Mouse (Mus musculus) small intestine, adult 2 months (tissue): ENCODE measurements around the gene Trim26. TPM values are rescaled to one million over a fixed set of nuclear protein-coding genes. Genes with fewer than 3 reads are reported as not detected.
"Not testable (repeated sequence)": the region's sequence is repeated elsewhere in the genome, so short reads cannot be mapped to it uniquely, and the experiment has no call there.

Experiments used
- H3K27ac ChIP-seq: fragments of 200-500 bp; 2 replicates; pipeline ENCODE4 v1.5.1; 2012; ENCODE audit warnings: low read depth, low read length, control low read depth, inconsistent platforms; ENCODE audit not compliant: insufficient read depth
- H3K27me3 ChIP-seq: fragments of 200-500 bp; 2 replicates; pipeline ENCODE4 v1.6.1; 2012; ENCODE audit warnings: mild to moderate bottlenecking, moderate library complexity, low read length, inconsistent platforms; ENCODE audit not compliant: control insufficient read depth, insufficient read depth
- H3K36me3 ChIP-seq: fragments of 200-500 bp; 2 replicates; pipeline ENCODE4 v1.6.1; 2012; ENCODE audit warnings: mild to moderate bottlenecking, low read length, control low read depth, inconsistent platforms; ENCODE audit not compliant: control insufficient read depth, insufficient read depth
- H3K4me1 ChIP-seq: fragments of 200-500 bp; 2 replicates; pipeline ENCODE4 v1.6.1; 2012; ENCODE audit warnings: low read length, inconsistent platforms, mixed read lengths; ENCODE audit not compliant: control insufficient read depth, insufficient read depth, insufficient read length
- H3K4me3 ChIP-seq: fragments of 200-500 bp; 2 replicates; pipeline ENCODE4 v1.5.1; 2012; ENCODE audit warnings: low read depth, mild to moderate bottlenecking, control low read depth, inconsistent platforms, low read length, moderate library complexity
- CTCF ChIP-seq: fragments of 200-500 bp; IDR thresholded peaks from 2 replicates; pipeline ENCODE4 v1.5.1; 2012; ENCODE audit warnings: low read depth, mild to moderate bottlenecking, control low read depth, inconsistent platforms, low read length, moderate library complexity, mixed read lengths; ENCODE audit not compliant: insufficient replicate concordance, insufficient read length; ENCODE audit errors: extremely low read depth
- POLR2A ChIP-seq: fragments of 200-500 bp; IDR thresholded peaks from 2 replicates; pipeline ENCODE4 v1.6.1; 2012; ENCODE audit warnings: low read depth, mild to moderate bottlenecking, control low read depth, inconsistent platforms, low read length, moderate library complexity
- WGBS: fragments of 180-500 bp; shearing (Covaris S2); methylation state at CpG from one replicate; pipeline ENCODE4 v1.1.7; 2018; 5-methylcytosine and 5-hydroxymethylcytosine counted together
- polyA plus RNA-seq: library from polyadenylated mRNA; depleted of rRNA; stranded (reverse); fragments of >200 nt; gene quantifications from 2 replicates; pipeline ENCODE4 v1.2.3, GENCODE M21; 2012; rRNA removed

Gene Trim26
- 15.5 and 37.3 TPM in 2 replicates for polyA plus RNA-seq

- Histone ChIP-seq H3K4me3 (peak within 1 kb of the TSS; percentile 85), H3K4me1 (peaks cover 7% of the 10 kb centered on the region; the same call in 1 of the 2 replicates), H3K36me3 (peaks cover 4% of the 10 kb centered on the region; the same call in 1 of the 2 replicates), H3K27ac (peak within 1 kb of the TSS; percentile 95), H3K27me3 (no peaks in the 10 kb centered on the region)
- WGBS, result under 1% methylated on average over 58 of the region's 58 CpGs
- TF ChIP-seq CTCF (no peak), POLR2A (peak; percentile 84)
Measured at GRCm38 (mm10) chr17:36836874-36837647, at the start of gene Trim26. Trim26 (plus strand) TSS chr17:36837134.

- no peak for TF ChIP-seq CTCF
- TF ChIP-seq POLR2A, result no peak
- 36% methylated on average over 2 of the region's 2 CpGs for WGBS
- Histone ChIP-seq H3K4me3 (no peak overlapping the region), H3K27me3 (no peaks in the 10 kb centered on the region), H3K27ac (no peak overlapping the region), H3K36me3 (no peaks in the 10 kb centered on the region), H3K4me1 (no peaks in the 10 kb centered on the region)
Measured at GRCm38 (mm10) chr17:36788351-36788750, 48.6 kb upstream of the Trim26 start.

DNA sequence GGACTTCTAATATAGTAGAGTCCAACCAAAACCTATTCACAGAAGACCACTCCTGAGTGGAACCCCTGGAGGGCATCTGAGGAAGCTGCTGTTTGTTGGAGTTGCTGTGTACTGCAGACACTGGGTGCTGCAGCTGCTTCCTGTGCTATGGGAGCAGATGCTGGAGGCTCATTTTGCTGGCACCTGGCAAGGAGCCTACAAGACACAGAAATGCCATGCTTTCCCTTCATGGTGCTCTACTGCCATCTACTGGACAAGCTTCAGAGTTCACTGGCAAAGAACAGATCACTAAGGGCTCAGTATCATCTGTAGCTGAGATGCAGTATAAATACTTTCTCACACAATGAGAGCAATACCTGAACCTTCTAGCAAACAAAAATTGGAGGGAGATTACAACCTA lies 48.1 kb upstream of the Trim26 start:
- H3K36me3 ChIP-seq, H3K4me3 ChIP-seq, H3K27me3 ChIP-seq, H3K4me1 ChIP-seq, H3K27ac ChIP-seq: not testable (repeated sequence)
- TF ChIP-seq CTCF, result peak; percentile 46; the same call in 1 of the 2 replicates

GRCm38 (mm10) chr17:36799493-36799892 lies 37.4 kb upstream of the Trim26 start:
- TF ChIP-seq CTCF, result no peak
- TF ChIP-seq POLR2A, result no peak
- Histone ChIP-seq H3K4me1 (no peaks in the 10 kb centered on the region), H3K27me3 (no peaks in the 10 kb centered on the region), H3K4me3 (no peak overlapping the region), H3K27ac (no peak overlapping the region), H3K36me3 (no peaks in the 10 kb centered on the region)
- 33% methylated on average over 10 of the region's 10 CpGs for WGBS

GRCm38 (mm10) chr17:36799921-36800462 lies 36.9 kb upstream of the Trim26 start:
- H3K4me3 ChIP-seq, H3K27me3 ChIP-seq: not testable (repeated sequence)

DNA sequence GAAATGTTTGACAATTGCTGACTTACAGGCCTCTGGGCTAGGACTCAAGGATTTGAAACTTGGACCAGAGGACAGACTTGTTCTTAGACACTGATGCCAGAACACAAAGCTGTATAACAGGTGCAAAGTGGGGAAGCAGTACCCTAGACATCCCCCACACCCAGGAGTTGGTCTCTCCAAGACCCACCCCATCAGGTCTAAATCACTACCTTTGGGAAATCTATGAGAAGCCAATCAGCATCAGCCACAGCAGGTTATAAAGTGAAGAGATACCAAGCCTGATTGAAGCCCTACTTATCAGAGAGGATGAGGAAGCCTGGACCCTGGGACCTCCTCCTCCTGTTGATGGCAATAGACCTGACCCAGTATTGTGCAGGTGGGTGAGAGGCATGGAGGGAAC lies 25.1 kb upstream of the Trim26 start, which contains the start of gene H2-M10.6:
H2-M10.6 (plus strand) TSS at position 301 of the 400 bp plus-strand sequence.
- Histone ChIP-seq H3K4me3 (no peak within 1 kb of the TSS), H3K36me3 (no peaks in the 10 kb centered on the region), H3K27ac (no peak within 1 kb of the TSS), H3K27me3 (0 out of 2 replicates have a peak, but pooled peaks cover 2% of the 10 kb centered on the region), H3K4me1 (no peaks in the 10 kb centered on the region)
- TF ChIP-seq POLR2A (no peak), CTCF (no peak)

More at GRCm38 (mm10) chr17:36799921-36800462, 36.9 kb upstream of the Trim26 start:
- H3K27ac ChIP-seq, H3K36me3 ChIP-seq, H3K4me1 ChIP-seq: not testable (repeated sequence)
- WGBS, result 15% methylated on average over 4 of the region's 4 CpGs

DNA sequence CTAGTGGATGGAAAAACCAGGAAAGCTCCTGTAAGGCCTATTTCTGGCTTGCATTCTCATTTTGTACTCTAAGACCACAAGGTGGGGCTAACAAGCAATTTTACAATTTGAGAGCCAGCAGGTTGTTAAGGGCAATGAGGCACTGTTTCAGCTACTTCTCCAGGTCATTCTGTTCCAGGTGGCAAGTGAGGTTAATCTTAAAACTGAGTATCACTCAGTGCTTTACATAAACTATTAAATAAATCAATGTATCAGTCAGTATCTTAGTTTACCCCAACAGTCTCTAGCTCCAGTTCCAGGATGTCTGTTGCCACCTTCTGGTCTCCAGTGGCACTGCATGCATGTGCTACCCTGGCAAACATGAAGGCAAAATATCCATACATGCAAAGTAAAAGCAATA lies 12.9 kb upstream of the Trim26 start:
- Histone ChIP-seq H3K4me1 (no peaks in the 10 kb centered on the region), H3K4me3 (no peak overlapping the region), H3K36me3 (no peaks in the 10 kb centered on the region), H3K27me3 (no peaks in the 10 kb centered on the region), H3K27ac (no peak overlapping the region)
- TF ChIP-seq CTCF (peak; percentile 69; the same call in 1 of the 2 replicates), POLR2A (no peak)
